Mouse (Mus musculus) left cerebral cortex, adult 6 months (tissue): ENCODE data around the gene Pramef25. TPM values are rescaled to one million over a fixed set of nuclear protein-coding genes. Genes with fewer than 3 reads are reported as not detected.

Source experiments
- long read RNA-seq, 2 experiments: library from polyadenylated mRNA; unstranded; transcript quantifications; one replicate each; pipeline ENCODE4 v2.0.0; 2019 to 2020
- polyA plus RNA-seq: library from polyadenylated mRNA; unstranded; fragments of <200 nt; fragmentation: Nextera tagmentation; gene quantifications from 2 replicates; pipeline ENCODE4 v1.2.3, GENCODE M21; 2021

The Pramef25 gene
- not detected in 2 replicates for polyA plus RNA-seq
- long read RNA-seq, experiment 1: 0 reads
- long read RNA-seq, experiment 2: 0 reads

DNA sequence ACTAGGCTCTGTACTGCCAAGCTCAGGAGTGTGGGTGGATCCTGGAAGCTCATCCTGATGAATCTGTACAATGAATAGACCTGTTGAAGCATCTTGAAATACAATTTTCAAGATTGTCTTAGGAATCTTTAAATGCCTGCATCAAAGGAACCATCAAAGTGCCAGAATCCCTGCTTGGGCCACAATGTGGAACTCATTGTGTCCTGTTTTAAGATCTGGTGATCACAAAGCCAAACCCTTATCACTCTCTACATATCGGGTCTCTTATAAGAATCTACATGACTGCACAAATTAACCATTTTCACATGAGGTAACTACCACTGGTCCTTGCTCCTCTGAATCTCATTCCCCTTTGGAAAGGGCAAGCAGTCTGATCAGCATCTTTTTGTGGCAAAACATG, at the start of gene Pramef25:
TSS of gene Pramef25 (minus strand) at position 101 of the 400 bp plus-strand sequence.

DNA sequence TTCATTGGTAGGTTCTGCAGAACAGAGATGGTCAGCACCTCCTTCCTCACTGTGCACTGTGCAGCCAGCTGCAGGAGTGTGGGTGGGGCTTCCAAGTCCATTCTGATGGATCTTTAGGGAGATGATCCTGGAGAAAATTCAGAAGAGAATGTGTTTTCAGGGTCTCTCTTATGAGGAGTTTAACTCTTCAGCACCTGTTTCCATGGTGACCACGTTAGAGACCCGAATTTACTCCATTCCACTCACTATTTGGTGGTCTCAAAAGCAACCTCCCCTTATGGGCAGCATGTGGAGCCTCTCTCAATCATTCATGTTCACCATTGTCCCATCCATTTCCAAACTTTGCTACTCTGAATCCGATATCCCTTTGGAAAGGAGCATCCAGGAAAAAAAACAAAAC, 43.5 kb upstream of the Pramef25 start, which contains the start of gene Pramef17:
TSS of gene Pramef17 (minus strand) at position 101 of the 400 bp plus-strand sequence.

DNA sequence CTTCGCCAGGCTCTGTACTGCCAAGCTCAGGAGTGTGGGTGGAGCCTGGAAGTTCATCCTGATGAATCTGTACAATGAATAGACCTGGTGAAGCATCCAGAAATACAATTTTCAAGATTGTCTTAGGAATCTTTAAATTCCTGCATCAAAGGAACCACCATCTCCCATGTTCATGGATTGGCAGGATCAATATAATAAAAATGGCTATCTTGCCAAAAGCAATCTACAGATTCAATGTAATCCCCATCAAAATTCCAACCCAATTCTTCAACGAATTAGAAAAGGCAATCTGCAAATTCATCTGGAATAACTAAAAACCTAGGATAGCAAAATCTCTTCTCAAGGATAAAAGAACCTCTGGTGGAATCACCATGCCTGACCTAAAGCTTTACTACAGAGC, 16.0 kb upstream of the Pramef25 start, which contains the start of gene Gm13101:
TSS of gene Gm13101 (minus strand) at position 101 of the 400 bp plus-strand sequence.

DNA sequence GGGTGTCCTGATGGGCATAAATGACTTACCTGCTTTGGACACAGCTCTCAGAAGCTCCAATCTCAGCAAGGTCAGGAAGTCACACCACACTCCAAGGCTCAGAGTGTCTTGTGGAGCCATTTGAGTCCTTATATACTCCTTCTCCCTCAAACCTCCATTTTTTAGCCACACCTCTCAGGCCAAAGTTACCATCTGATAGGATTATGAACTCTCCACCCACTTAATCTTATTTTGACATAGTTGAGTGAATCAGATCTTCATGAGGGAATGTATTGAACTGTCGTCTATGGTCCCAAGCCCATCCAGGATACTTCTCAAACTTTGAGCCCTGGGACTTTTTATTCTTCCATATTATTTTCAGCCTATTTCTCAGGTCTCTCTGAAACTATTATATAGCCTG, 50.5 kb downstream of the Pramef25 start, which contains the start of gene Pramef6:
TSS of gene Pramef6 (minus strand) at position 101 of the 400 bp plus-strand sequence.

Other genes starting within 250 kb of the Pramef25 start
- gene Gm13089, start 248.3 kb downstream of the Pramef25 start, polyA plus RNA-seq: not detected in 2 replicates
- gene Gm13078, start 231.6 kb downstream of the Pramef25 start, polyA plus RNA-seq: not detected in 2 replicates
- gene Gm13023, start 161.7 kb downstream of the Pramef25 start, polyA plus RNA-seq: not detected in 2 replicates
- gene Gm13084, start 134.9 kb downstream of the Pramef25 start, polyA plus RNA-seq: not detected in 2 replicates
- gene Gm13103, start 104.5 kb downstream of the Pramef25 start, polyA plus RNA-seq: not detected in 2 replicates
- gene Pramef6, start 50.6 kb downstream of the Pramef25 start, polyA plus RNA-seq: not detected in 2 replicates
- gene Gm13101, start 15.9 kb upstream of the Pramef25 start, polyA plus RNA-seq: not detected in 2 replicates
- gene Pramef17, start 43.4 kb upstream of the Pramef25 start, polyA plus RNA-seq: not detected in 2 replicates
- gene Pramel4, start 108.1 kb upstream of the Pramef25 start, polyA plus RNA-seq: not detected in 2 replicates
- gene Gm13102, start 155.5 kb upstream of the Pramef25 start, polyA plus RNA-seq: not detected in 2 replicates
- gene Oog3, start 211.6 kb upstream of the Pramef25 start, polyA plus RNA-seq: not detected in 2 replicates
- not detected in 2 replicates for gene Oog2, start 239.7 kb upstream of the Pramef25 start, polyA plus RNA-seq